Mouse (Mus musculus) cortical plate, adult 2 months (tissue): ENCODE measurements at regions not wholly inside any gene's neighbourhood (a gene's known extent, or its start where the extent isn't known, plus 50 kb on each side); places are given as distances from the start of the nearest gene placed in this dataset.

Experiments used
- CTCF ChIP-seq: fragments of 200-500 bp; IDR thresholded peaks from 2 replicates; pipeline ENCODE4 v1.5.1; 2011; ENCODE audit warnings: mild to moderate bottlenecking, control low read depth, low read length; ENCODE audit not compliant: insufficient read depth; ENCODE audit errors: extremely low read depth
- POLR2A ChIP-seq: fragments of 200-500 bp; IDR thresholded peaks from 2 replicates; pipeline ENCODE4 v1.6.1; 2011; ENCODE audit warnings: mild to moderate bottlenecking, low read length, control low read depth; ENCODE audit not compliant: insufficient read depth; ENCODE audit errors: extremely low read depth

DNA sequence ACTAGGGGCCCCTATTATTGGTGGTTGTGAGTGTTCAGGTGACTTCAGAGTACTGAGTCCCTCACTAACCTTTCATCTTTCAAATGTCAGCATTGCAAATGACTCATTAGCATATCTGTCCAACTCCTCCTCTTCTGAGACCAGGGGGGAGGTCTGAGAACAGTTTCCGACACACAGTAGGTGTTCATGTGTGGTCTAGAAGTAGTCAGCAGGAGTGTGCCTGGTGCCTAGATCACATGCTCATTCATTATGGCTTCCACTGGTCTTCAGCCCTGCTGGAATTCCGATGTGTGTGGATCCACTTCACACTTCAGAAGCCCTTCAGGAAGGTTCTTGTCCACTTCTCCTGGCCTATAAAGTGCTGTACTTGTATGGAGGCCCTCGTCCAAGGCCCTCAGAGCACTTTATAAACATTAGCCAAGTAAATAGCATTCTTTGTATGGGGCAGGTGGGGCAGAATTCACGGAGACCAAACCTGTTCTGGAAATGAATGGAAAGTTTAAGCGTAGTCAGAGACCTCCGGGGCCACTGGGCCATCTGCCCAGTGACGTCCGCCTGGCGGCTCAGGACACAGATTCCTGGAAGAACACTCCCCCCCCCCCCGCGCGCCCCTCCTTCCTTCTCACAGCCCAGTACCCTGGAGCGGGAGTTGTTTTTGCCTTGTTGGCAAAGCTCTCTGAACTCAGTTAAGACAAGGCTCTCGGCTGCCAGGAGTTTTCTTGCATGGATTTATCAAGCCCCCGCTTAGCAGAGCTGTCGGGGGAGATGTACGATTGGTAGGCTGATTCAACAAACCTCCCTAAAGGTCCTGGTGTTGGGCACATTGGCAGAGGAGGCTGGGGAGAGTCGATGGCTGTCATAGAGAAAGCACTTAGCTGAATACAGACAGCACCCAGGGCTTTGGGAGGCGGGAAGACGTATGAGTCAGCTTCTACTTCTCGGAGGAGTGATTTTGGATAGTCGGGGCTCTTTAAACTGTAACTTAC, 94.9 kb downstream of the 2410131K14Rik start:
- TF ChIP-seq CTCF (no peak), POLR2A (no peak)
